Mouse (Mus musculus): ENCODE measurements around the gene Tars.

Tars gene

DNA sequence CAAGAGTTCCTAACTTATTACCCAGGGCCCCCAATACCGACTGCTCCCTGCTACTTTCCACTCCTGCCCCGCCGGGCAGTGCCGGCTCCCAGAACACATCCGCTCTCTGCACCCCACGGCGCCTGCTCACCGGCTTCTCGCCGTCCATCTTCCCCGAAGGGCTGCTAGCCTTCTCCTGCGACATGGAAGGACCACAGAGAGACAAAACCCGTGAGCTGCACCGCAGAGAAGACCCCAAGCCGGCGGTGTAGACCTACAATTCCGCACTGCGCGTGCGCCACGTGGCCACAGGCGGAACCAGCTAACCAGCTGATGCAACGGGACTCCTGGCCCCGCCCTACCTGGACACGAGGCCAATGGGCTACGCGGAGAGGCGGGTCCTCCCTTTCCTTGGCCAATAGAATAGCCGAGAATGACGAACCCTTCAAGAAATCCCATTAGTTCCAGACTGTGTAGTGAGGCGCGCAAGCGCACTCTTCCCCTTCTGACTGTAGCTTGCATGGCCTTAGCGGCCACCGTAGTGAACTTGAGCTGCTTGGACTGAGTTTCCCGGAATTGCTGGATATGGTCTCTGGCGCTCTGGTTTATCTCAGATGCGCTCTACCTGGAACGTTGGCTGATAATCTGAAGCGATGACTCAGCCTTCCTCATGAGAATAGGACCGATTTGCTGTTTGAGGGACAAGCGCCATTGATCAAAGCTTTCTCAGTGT, at the start of gene Tars:
TSS of gene Tars (minus strand) at position 310 of the 712 bp plus-strand sequence.
- in situ Hi-C loops (cut with MboI, MseI) = loop anchor here (5.0 to 25.0 kb wide), 3 partner anchors 568 to 1438 kb away; no protein-coding TSS in a partner anchor

DNA sequence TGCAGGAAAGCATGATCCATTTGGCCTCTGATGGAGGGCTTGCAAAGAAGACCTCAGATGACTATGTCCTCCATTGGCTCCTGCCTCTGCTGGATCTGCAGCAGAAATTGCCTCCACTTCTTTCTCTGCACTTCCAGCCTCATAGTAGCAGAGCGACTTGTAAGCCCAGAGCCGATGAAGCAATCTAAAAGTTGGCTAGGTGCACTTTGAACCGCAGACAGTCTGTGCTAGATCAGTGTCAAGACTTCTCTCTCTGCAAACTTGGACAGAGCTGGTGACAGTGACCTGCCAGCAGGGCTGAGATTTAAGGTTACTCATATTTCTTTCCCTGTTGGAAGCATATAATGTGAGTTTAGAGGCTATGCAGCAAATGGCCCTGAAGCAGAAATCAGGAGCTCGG, 37.9 kb upstream of the Tars start:
- in situ Hi-C loops (cut with MboI, MseI) = no loop called here

DNA sequence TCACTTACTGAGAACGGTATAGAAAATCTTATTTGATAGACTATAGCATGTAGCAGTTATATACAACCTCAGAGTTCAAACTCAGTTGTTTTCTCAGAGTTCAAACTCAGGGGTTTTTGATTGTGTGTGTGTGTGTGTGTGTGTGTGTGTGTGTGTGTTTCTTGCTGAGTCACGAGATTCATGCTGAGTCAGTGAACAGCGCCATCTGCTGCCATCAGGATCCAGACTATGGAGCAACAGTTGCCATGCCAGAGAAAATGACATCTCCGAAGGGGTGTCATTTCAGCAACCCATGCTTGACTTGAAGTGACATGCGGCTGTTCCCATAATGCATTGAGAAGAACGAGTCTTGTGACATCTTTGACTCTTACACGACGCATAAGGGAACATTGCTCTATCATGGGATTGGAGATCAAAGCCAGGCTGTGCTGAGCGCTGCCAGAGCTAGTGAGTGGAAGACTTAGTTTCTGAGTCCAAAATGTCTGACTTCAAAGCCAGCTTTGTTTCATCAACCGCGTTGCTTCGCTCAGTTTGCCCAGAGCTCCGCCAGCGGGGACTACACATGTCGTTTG, 37.3 kb upstream of the Tars start:
- in situ Hi-C loops (cut with MboI, MseI) = no loop called here

GRCm38 (mm10) chr15:11426899-11427298, 27.4 kb upstream of the Tars start:
- in situ Hi-C loops (cut with MboI, MseI) = no loop called here

GRCm38 (mm10) chr15:11413484-11413883, 14.0 kb upstream of the Tars start:
- in situ Hi-C loops (cut with MboI, MseI) = loop anchor here in 1 of 2 experiments (25.0 kb wide), 1 partner anchor 674 kb away; no protein-coding TSS in a partner anchor

DNA sequence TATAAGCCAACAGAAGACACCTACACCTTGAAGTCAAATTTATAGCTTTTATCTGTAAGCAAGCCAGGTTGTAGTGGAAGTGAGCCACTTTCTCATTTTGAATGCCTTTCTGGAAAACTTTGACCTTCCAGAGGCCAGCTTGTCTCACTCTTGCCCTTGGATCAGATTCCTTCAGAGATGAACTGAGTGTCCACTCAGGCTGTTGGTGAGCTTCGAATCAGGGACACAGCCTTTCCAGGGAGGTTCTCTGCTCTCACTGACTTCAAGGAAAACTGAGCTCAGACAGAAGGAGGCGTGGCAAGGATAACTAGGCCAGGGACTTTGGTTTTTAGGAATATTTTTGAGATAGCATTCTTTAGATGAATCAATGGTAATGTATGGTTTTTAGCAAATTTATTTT, 13.1 kb upstream of the Tars start:
- in situ Hi-C loops (cut with MboI, MseI) = loop anchor here in 1 of 2 experiments (25.0 kb wide), 1 partner anchor 675 kb away; no protein-coding TSS in a partner anchor

GRCm38 (mm10) chr15:11411846-11412245, 12.4 kb upstream of the Tars start:
- in situ Hi-C loops (cut with MboI, MseI) = loop anchor here in 1 of 2 experiments (25.0 kb wide), 1 partner anchor 675 kb away; no protein-coding TSS in a partner anchor

- in situ Hi-C loops (cut with MboI, MseI) = loop anchor here in 1 of 2 experiments (5.0 to 25.0 kb wide), 3 partner anchors 559 to 1169 kb away; no protein-coding TSS in a partner anchor
These were observed 8.8 kb upstream of the Tars start for GRCm38 (mm10) chr15:11408155-11408826.

GRCm38 (mm10) chr15:11407381-11407780, 7.9 kb upstream of the Tars start:
- in situ Hi-C loops (cut with MboI, MseI) = loop anchor here in 1 of 2 experiments (5.0 to 25.0 kb wide), 3 partner anchors 560 to 1170 kb away; no protein-coding TSS in a partner anchor

- in situ Hi-C loops (cut with MboI, MseI) = loop anchor here in 1 of 2 experiments (5.0 to 25.0 kb wide), 3 partner anchors 561 to 1171 kb away; no protein-coding TSS in a partner anchor
These were observed 7.3 kb upstream of the Tars start for GRCm38 (mm10) chr15:11406769-11407168.

GRCm38 (mm10) chr15:11398676-11399350, 652 bp downstream of the Tars start:
- in situ Hi-C loops (cut with MboI, MseI) = loop anchor here (25.0 kb wide), 1 partner anchor 1438 kb away; no protein-coding TSS in a partner anchor

DNA sequence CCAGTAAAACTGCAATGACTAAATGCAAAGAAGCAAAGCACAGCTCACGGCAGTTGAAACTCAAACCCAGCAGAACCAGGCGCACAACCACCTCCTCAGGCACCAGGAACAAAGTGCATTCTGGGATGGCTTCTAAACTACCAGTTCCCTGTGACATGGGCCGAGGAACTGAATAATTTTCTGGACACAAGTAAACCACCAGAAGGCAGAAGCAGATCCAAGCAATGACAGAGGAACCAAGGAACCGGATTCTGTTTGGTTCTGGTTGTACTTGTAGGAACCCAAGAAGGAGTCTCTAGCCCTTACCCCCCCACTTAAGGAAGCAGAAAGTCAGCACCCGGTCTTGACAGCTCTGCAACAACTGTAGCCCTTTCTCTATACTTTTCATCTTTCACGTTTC, 3.0 kb downstream of the Tars start:
- in situ Hi-C loops (cut with MboI, MseI) = loop anchor here (25.0 kb wide), 1 partner anchor 1441 kb away; no protein-coding TSS in a partner anchor

DNA sequence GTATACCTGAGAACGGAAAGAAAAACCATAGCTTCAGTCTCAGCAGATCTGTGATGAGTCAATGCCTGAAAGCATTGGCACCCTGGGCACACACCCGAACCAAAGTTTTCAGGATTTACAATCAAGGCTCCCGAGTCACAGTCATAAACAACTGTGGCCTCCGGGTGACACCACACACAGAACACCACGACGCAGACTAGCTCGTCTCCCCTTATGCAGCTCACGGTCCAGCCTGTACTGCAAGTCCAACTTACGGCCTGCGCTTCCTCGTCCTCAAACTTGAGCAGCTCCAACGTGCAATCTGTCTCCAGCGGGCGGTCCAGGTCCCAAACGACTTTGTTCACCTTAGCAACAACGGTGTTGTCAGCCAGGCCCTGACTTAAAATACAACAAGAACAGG, 6.6 kb downstream of the Tars start:
- in situ Hi-C loops (cut with MboI, MseI) = loop anchor here (25.0 kb wide), 1 partner anchor 1444 kb away; no protein-coding TSS in a partner anchor

DNA sequence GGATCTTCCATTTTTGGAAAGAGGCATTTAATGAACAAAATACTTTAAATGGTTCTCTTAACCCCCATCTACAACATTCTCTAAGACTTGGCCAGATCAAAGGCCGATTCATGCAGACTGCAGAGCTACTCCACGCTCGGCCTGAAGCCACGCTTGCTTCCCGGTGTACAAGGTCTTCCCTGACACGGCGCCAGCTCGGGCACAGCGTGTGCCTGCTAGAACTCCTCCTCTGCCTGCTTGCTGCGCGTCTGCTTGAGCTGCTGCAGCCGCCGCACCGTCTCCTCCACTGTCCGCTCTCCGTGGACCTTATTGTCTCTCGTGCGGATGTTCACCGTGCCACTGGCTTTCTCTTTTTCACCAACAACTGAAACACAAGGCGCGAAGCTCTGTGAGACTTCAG, 15.7 kb downstream of the Tars start:
- in situ Hi-C loops (cut with MboI, MseI) = loop anchor here (10.0 to 25.0 kb wide), 2 partner anchors 889 to 1454 kb away; no protein-coding TSS in a partner anchor

- in situ Hi-C loops (cut with MboI, MseI) = loop anchor here (10.0 to 25.0 kb wide), 2 partner anchors 888 to 1455 kb away; no protein-coding TSS in a partner anchor
These were observed 16.9 kb downstream of the Tars start for GRCm38 (mm10) chr15:11382585-11382984.

- in situ Hi-C loops (cut with MboI, MseI) = loop anchor here (10.0 to 25.0 kb wide), 2 partner anchors 886 to 1457 kb away; no protein-coding TSS in a partner anchor
These were observed 18.8 kb downstream of the Tars start for GRCm38 (mm10) chr15:11380616-11381015.

DNA sequence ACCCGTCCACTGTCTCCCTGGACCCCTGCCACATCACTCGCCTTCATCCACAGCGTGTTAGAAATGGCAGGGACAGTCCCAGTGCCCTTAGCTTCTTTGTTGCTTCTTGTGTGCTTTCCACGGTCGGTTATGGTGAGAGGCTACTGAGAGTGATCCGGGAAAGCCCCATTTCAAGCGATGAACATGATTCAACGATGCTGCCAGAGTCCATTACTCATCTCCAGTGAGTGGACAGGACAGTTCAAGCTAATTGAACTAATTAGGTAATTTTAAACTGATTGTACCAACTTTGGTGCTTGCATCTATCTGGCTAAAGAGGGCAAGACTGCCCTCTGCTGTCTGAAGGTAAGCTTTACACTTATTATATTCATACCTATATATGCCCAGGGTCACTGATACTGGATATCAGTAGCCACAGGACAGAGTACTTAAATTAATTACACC, 19.4 kb downstream of the Tars start:
- in situ Hi-C loops (cut with MboI, MseI) = loop anchor here (10.0 to 25.0 kb wide), 2 partner anchors 885 to 1457 kb away; no protein-coding TSS in a partner anchor

DNA sequence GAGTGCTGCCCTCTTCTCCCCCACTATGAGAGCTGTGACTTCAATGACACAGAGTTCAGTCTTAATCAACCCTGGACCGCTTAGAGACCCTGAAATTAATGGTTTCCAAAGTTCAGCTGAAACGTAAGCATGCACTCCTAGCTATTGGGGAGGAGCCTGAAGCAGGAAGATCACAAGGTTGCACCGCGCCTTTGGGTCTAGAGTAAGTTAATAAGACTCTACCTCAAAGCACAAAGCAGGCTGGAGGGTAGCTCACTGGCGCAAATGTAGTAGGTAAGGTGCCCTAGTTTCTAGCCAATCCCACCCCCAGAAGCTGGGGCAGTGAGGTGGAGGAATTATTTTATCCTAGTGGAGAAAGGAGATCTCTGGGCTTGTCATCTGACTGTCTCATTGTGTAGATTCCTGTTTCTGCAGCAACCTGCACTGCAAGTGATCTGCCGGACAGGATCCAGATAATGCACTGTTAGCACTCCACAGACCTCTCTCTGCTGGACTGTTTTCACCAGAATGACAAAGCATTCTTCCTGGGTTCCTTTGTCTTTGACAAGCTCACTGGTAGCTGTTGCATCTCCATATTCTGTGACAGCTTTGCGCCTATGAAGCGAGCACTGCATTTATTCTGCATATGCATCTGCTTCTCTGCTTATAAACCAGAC, 19.9 kb downstream of the Tars start:
- in situ Hi-C loops (cut with MboI, MseI) = loop anchor here (5.0 to 25.0 kb wide), 5 partner anchors 52 to 1705 kb away; partner anchors contain the start of gene Rxfp3 (in 2 of the 2)

DNA sequence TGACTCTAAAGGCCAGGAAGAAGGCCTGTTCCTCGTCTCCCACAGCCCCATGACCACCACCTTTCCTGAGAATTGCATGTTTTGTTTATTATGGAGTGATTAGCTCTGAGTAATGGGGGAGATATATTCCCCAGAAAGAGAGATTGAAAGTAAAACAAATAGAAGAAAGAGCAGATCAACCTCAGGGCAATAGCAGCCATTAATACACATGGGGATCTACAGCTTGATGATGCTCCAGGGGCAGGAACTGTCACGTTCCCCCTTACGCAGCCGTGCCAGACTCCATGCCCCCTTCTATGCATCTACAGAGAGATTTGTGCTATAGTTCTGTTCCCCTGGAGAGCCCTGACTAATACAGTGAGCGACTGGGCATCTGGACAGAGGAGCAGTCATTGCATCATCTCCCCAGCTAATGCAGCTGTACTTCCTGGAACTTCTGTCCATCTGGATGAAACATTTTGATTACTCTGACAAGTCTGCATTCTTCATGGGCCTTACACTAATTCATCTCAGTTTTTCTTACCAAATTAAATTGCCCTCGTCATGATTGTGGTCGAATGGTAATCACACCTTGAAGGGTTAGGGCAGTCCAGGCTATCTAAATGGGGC, 28.9 kb downstream of the Tars start:
- in situ Hi-C loops (cut with MboI, MseI) = loop anchor here in 1 of 2 experiments (10.0 kb wide), 1 partner anchor 1714 kb away; no protein-coding TSS in a partner anchor

- in situ Hi-C loops (cut with MboI, MseI) = no loop called here
These were observed 29.9 kb downstream of the Tars start for GRCm38 (mm10) chr15:11369572-11369971.
